Comparison of ENCODE assay signal across 13 mouse cellular contexts in genomic region chr5:23923481-23924165, GRCm38 (mm10).
A peak's percentile ranks its signal among the peaks of the same experiment; 100 is the strongest.
DNase-seq lines count a peak whose midpoint lies in the region; ATAC-seq and TF ChIP-seq lines count a peak whose summit lies in the region.
"Had no signal": no experiment of that assay in that cellular context is flagged by ENCODE, and none has a peak within 500 bp of the region (broad histone marks: within the 10 kb centered on the region; RNA-seq: fewer than 3 reads in every experiment).

No protein-coding gene starts in this region.

- no peaks in the 10 kb centered on the region for H3K36me3 ChIP-seq in lung, embryonic 14.5 days (ENCODE audit: insufficient read depth)
- H3K36me3 ChIP-seq in liver, embryonic 11.5 days (ENCODE audit: control insufficient read depth, insufficient read depth, low read length): no peaks in the 10 kb centered on the region
- H3K36me3 ChIP-seq in hindbrain, embryonic 13.5 days: no peaks in the 10 kb centered on the region
- H3K36me3 ChIP-seq: neural tube, embryonic 12.5 days had no signal

- no peak for TF ChIP-seq CTCF in lung, embryonic 14.5 days (IDR thresholded peaks at IDR 0.05; ENCODE audit: low read depth)

- peak overlapping the region; percentile 67; the same call in 1 of the 2 replicates for H3K27ac ChIP-seq in lung, embryonic 14.5 days (ENCODE audit: low read depth)
- H3K27ac ChIP-seq in liver, embryonic 11.5 days (ENCODE audit: low read depth, low read length): peak overlapping the region; percentile 97
- no peak overlapping the region for H3K27ac ChIP-seq in hindbrain, embryonic 13.5 days
- H3K27ac ChIP-seq: neural tube, embryonic 12.5 days had no signal

- H3K4me3 ChIP-seq in lung, embryonic 14.5 days (ENCODE audit: low read depth, low read length): no peak overlapping the region
- no peak overlapping the region for H3K4me3 ChIP-seq in liver, embryonic 11.5 days (ENCODE audit: low read depth, low read length)
- no peak overlapping the region for H3K4me3 ChIP-seq in hindbrain, embryonic 13.5 days
- H3K4me3 ChIP-seq: neural tube, embryonic 12.5 days had no signal

- ATAC-seq in lung, embryonic 14.5 days (ENCODE audit: insufficient read depth): peak; percentile 71
- ATAC-seq in liver, embryonic 11.5 days (replicated peaks; ENCODE audit: low FRiP score): peak; percentile 94
- no peak for ATAC-seq in hindbrain, embryonic 13.5 days (ENCODE audit: low FRiP score)

- H3K9me3 ChIP-seq in lung, embryonic 14.5 days (ENCODE audit: low read depth, low read length): no peaks in the 10 kb centered on the region
- H3K9me3 ChIP-seq in liver, embryonic 11.5 days (ENCODE audit: control insufficient read depth, low read length): no peaks in the 10 kb centered on the region
- H3K9me3 ChIP-seq in hindbrain, embryonic 13.5 days: no peaks in the 10 kb centered on the region
- H3K9me3 ChIP-seq: neural tube, embryonic 12.5 days had no signal

- H3K9ac ChIP-seq in lung, embryonic 14.5 days: 0 out of 2 replicates have a peak overlapping the region, but pooled peaks have one; percentile 0
- H3K9ac ChIP-seq in liver, embryonic 11.5 days (ENCODE audit: low read depth, low read length): peak overlapping the region; percentile 57
- no peak overlapping the region for H3K9ac ChIP-seq in hindbrain, embryonic 13.5 days
- H3K9ac ChIP-seq: neural tube, embryonic 12.5 days had no signal

- H3K27me3 ChIP-seq in lung, embryonic 14.5 days (ENCODE audit: insufficient read depth, low read length): no peaks in the 10 kb centered on the region
- no peaks in the 10 kb centered on the region for H3K27me3 ChIP-seq in liver, embryonic 11.5 days (replicated peaks; ENCODE audit: control insufficient read depth, insufficient read depth, low read length)
- no peaks in the 10 kb centered on the region for H3K27me3 ChIP-seq in hindbrain, embryonic 13.5 days
- H3K27me3 ChIP-seq: neural tube, embryonic 12.5 days had no signal

- peak; percentile 41 for DNase-seq in adrenal gland, adult 2 months
- DNase-seq in adrenal gland, adult 18-20 months (ENCODE audit: low spot score in 2 of 2): no peak
- no peak for DNase-seq in lung, embryonic 14.5 days
- no peak for DNase-seq in lung, postnatal 14 days
- peak; percentile 61 for DNase-seq in liver, embryonic 11.5 days (ENCODE audit: low spot score)
- peak; percentile 68 to 77 for DNase-seq in spleen, postnatal 4 days (ENCODE audit: low spot score in 2 of 2)
- DNase-seq in retina, embryonic 14.5 days (ENCODE audit: low spot score): no peak
- DNase-seq: cerebellum, adult 11 months; gastrocnemius, postnatal 25 days; kidney, adult 9 months; right cerebral cortex, postnatal 4 days had no signal

- H3K4me1 ChIP-seq in lung, embryonic 14.5 days (ENCODE audit: insufficient read depth): peaks cover 4% of the 10 kb centered on the region; the same call in 1 of the 2 replicates
- peaks cover 20% of the 10 kb centered on the region for H3K4me1 ChIP-seq in liver, embryonic 11.5 days (replicated peaks; ENCODE audit: control insufficient read depth, insufficient read depth, low read length)
- H3K4me1 ChIP-seq in hindbrain, embryonic 13.5 days (replicated peaks): peaks cover 9% of the 10 kb centered on the region
- H3K4me1 ChIP-seq: neural tube, embryonic 12.5 days had no signal

- H3K4me2 ChIP-seq in lung, embryonic 14.5 days: peak overlapping the region; percentile 8; the same call in 1 of the 2 replicates
- H3K4me2 ChIP-seq in liver, embryonic 11.5 days: peak overlapping the region; percentile 56
- no peak overlapping the region for H3K4me2 ChIP-seq in hindbrain, embryonic 13.5 days
- H3K4me2 ChIP-seq: neural tube, embryonic 12.5 days had no signal

- 74% methylated on average over 12 of the region's 12 CpGs for WGBS in lung, embryonic 14.5 days
- WGBS in liver, embryonic 11.5 days: 54% methylated on average over 12 of the region's 12 CpGs
- WGBS in hindbrain, embryonic 13.5 days: 85% methylated on average over 12 of the region's 12 CpGs

Comparison
In these comparisons a context has a peak if more than half of its experiments do, and no peak if none do; other contexts are left out.
1. DNase-seq: peak in adrenal gland, adult 2 months (single experiment), liver, embryonic 11.5 days (single experiment) and spleen, postnatal 4 days (2 of 2); none in adrenal gland, adult 18-20 months (0 of 2), lung, embryonic 14.5 days (single experiment), lung, postnatal 14 days (single experiment) and retina, embryonic 14.5 days (single experiment).